In the genomic region with DNA sequence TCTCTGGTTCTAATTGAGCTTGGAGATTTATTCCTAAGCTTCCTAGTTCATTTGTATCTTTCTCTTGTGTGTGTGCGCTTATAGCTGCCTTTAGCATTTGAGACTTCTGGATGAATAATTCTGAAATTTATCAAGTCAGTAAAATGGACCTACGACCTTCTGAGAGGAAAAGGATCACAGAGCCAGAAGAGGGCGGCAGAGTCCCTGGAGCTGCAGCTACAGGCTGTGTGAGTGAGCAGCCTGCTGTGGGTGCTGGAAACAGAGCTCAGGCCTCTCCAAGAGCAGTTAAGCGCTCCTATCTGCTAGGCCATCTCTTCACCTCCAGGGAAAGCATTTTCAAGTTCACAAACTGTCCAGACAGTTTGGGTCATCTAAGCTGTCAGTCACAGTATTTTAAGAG, we compare ENCODE assay signal across 15 mouse cellular contexts.
DNase-seq lines count a peak whose midpoint lies in the region; ATAC-seq and TF ChIP-seq lines count a peak whose summit lies in the region.
"Had no signal": no experiment of that assay in that cellular context is flagged by ENCODE, and none has a peak within 500 bp of the region (broad histone marks: within the 10 kb centered on the region; RNA-seq: fewer than 3 reads in every experiment).

No protein-coding gene starts in this region.

- TF ChIP-seq RAD21 in CH12.LX (IDR thresholded peaks at IDR 0.05; ENCODE audit: low read depth, low read length) (peak; percentile 5), MEL (IDR thresholded peaks at IDR 0.05; ENCODE audit: low read depth, low read length) (peak; percentile 48)

- H3K4me1 ChIP-seq in kidney, adult 2 months (ENCODE audit: control insufficient read depth, insufficient read depth, low read length) = no peaks in the 10 kb centered on the region
- no peaks in the 10 kb centered on the region for H3K4me1 ChIP-seq in kidney, embryonic 16.5 days (ENCODE audit: insufficient read depth, low read length)
- H3K4me1 ChIP-seq in CH12.LX (ENCODE audit: control insufficient read depth in 1 of 2, insufficient read depth in 2 of 2) = peaks cover 0 to 31% of the 10 kb centered on the region in 2 experiments; a peak in 2 of 4 replicates
- H3K4me1 ChIP-seq in MEL (ENCODE audit: control insufficient read depth in 1 of 2, insufficient read depth in 2 of 2, low read length in 2 of 2) = peaks cover 39 to 41% of the 10 kb centered on the region in 2 experiments
- peaks cover 77% of the 10 kb centered on the region for H3K4me1 ChIP-seq in liver, embryonic 13.5 days (replicated peaks)
- H3K4me1 ChIP-seq: embryonic facial prominence, embryonic 15.5 days; forebrain, embryonic 13.5 days had no signal

- no peak overlapping the region for H3K27ac ChIP-seq in kidney, adult 2 months (ENCODE audit: insufficient read depth, low read depth, low read length)
- H3K27ac ChIP-seq in kidney, embryonic 16.5 days (ENCODE audit: low read length) = no peak overlapping the region
- no peak overlapping the region for H3K27ac ChIP-seq in CH12.LX (ENCODE audit: insufficient read depth, low read depth)
- H3K27ac ChIP-seq in MEL (ENCODE audit: control insufficient read depth, low read depth, low read length) = no peak overlapping the region
- H3K27ac ChIP-seq in liver, embryonic 13.5 days = peak overlapping the region; percentile 98
- H3K27ac ChIP-seq: embryonic facial prominence, embryonic 15.5 days; forebrain, embryonic 13.5 days had no signal

- no peaks in the 10 kb centered on the region for H3K9me3 ChIP-seq in kidney, embryonic 16.5 days (ENCODE audit: low read length)
- H3K9me3 ChIP-seq in CH12.LX (replicated peaks; ENCODE audit: low read length) (no peaks in the 10 kb centered on the region), MEL (replicated peaks; ENCODE audit: insufficient read depth, low read length) (no peaks in the 10 kb centered on the region)
- no peaks in the 10 kb centered on the region for H3K9me3 ChIP-seq in liver, embryonic 13.5 days (replicated peaks)
- H3K9me3 ChIP-seq: embryonic facial prominence, embryonic 15.5 days; forebrain, embryonic 13.5 days; G1E; megakaryocyte, embryonic 14.5 days had no signal

- no peak for DNase-seq in kidney, adult 2 months
- DNase-seq in CH12.LX (ENCODE audit: extremely low read depth) = no peak
- DNase-seq in MEL (ENCODE audit: low read depth, low spot score) = peak; percentile 54
- DNase-seq in liver, embryonic 13.5 days = peak; percentile 23
- no peak for DNase-seq in Muller cell, postnatal 12 days (ENCODE audit: inconsistent ontology term)
- DNase-seq in cerebellum, adult 8-10 months = no peak
- DNase-seq: cerebellum, postnatal 36 days; gastrocnemius, postnatal 25 days; kidney, postnatal 10 days had no signal

- no peak overlapping the region for H3K4me2 ChIP-seq in kidney, embryonic 16.5 days (replicated peaks; ENCODE audit: low read depth, low read length)
- H3K4me2 ChIP-seq in CH12.LX (ENCODE audit: insufficient read depth, low read depth, poor library complexity, severe bottlenecking) = no peak overlapping the region
- H3K4me2 ChIP-seq in liver, embryonic 13.5 days = peak overlapping the region; percentile 39; the same call in 1 of the 2 replicates
- H3K4me2 ChIP-seq: embryonic facial prominence, embryonic 15.5 days; forebrain, embryonic 13.5 days had no signal

- in situ Hi-C loops in CH12.LX (cut with MboI; ENCODE audit: low pct_ligation_motif_present, low pct_unique_long_range_greater_than_20kb, low sequenced_read_pairs) = no loop called here

- no peak overlapping the region for H3K9ac ChIP-seq in kidney, embryonic 16.5 days (replicated peaks; ENCODE audit: low read length)
- H3K9ac ChIP-seq in CH12.LX (ENCODE audit: insufficient read depth, low read depth) (no peak overlapping the region), MEL (ENCODE audit: control insufficient read depth, low read depth, low read length, poor library complexity, severe bottlenecking) (no peak overlapping the region)
- H3K9ac ChIP-seq in liver, embryonic 13.5 days = peak overlapping the region; percentile 67
- H3K9ac ChIP-seq: embryonic facial prominence, embryonic 15.5 days; forebrain, embryonic 13.5 days had no signal

- no peak for TF ChIP-seq POLR2A in kidney, adult 2 months (IDR thresholded peaks at IDR 0.05; ENCODE audit: low read depth, low read length)
- no peak for TF ChIP-seq POLR2A in CH12.LX (IDR thresholded peaks at IDR 0.05; ENCODE audit: low read depth, low read length)
- TF ChIP-seq POLR2A in MEL (IDR thresholded peaks at IDR 0.05; ENCODE audit: control insufficient read depth in 1 of 2, insufficient read depth in 1 of 2, low read depth in 1 of 2, low read length in 2 of 2, poor library complexity in 1 of 2) = no peak

- dilution Hi-C loops in CH12.LX (cut with MboI; ENCODE audit: extremely low pct_ligation_motif_present, extremely low pct_unique_long_range_greater_than_20kb, low sequenced_read_pairs) = no loop called here

- H3K79me2 ChIP-seq in CH12.LX (replicated peaks; ENCODE audit: control insufficient read depth, extremely low read depth, insufficient read depth, poor library complexity, severe bottlenecking) (no peaks in the 10 kb centered on the region), MEL (ENCODE audit: control insufficient read depth, insufficient read depth, low read length, poor library complexity) (no peaks in the 10 kb centered on the region)

- ATAC-seq in kidney, embryonic 16.5 days (ENCODE audit: low FRiP score, low TSS enrichment) = no peak
- no peak for ATAC-seq in liver, embryonic 13.5 days (ENCODE audit: low read depth)
- ATAC-seq: forebrain, embryonic 13.5 days; hindbrain, embryonic 16.5 days had no signal

- no peaks in the 10 kb centered on the region for H3K27me3 ChIP-seq in kidney, adult 2 months (replicated peaks; ENCODE audit: control insufficient read depth, insufficient read depth, low read length)
- no peaks in the 10 kb centered on the region for H3K27me3 ChIP-seq in kidney, embryonic 16.5 days (ENCODE audit: insufficient read depth, low read length)
- H3K27me3 ChIP-seq in CH12.LX (replicated peaks) = no peaks in the 10 kb centered on the region
- H3K27me3 ChIP-seq in MEL (ENCODE audit: control insufficient read depth in 1 of 2, insufficient read depth in 2 of 2, low read length in 2 of 2) = no peaks in the 10 kb centered on the region
- H3K27me3 ChIP-seq in liver, embryonic 13.5 days = no peaks in the 10 kb centered on the region
- H3K27me3 ChIP-seq: embryonic facial prominence, embryonic 15.5 days; forebrain, embryonic 13.5 days; megakaryocyte, embryonic 14.5 days had no signal

- 0 out of 2 replicates have a peak, but pooled peaks have one; percentile 17 for TF ChIP-seq CTCF in kidney, adult 2 months (conservative IDR thresholded peaks at IDR 0.05; ENCODE audit: insufficient read depth, insufficient read length, low read depth, low read length)
- TF ChIP-seq CTCF in CH12.LX (conservative IDR thresholded peaks at IDR 0.05 in 1 of 2, IDR thresholded peaks at IDR 0.05 in 1 of 2; ENCODE audit: low read depth in 2 of 2, low read length in 2 of 2) = no peak; a peak in 1 of 4 replicates
- peak; percentile 34 to 58 (median 57) for TF ChIP-seq CTCF in MEL (IDR thresholded peaks at IDR 0.05 in 2 of 3, conservative IDR thresholded peaks at IDR 0.05 in 1 of 3; ENCODE audit: control insufficient read depth in 1 of 3, insufficient read depth in 1 of 3, low read depth in 2 of 3, low read length in 3 of 3, poor library complexity in 1 of 3, severe bottlenecking in 1 of 3)

- no peak overlapping the region for H3K4me3 ChIP-seq in kidney, adult 2 months (ENCODE audit: insufficient read depth, low read depth, low read length)
- no peak overlapping the region for H3K4me3 ChIP-seq in kidney, embryonic 16.5 days (ENCODE audit: low read length)
- H3K4me3 ChIP-seq in CH12.LX (replicated peaks in 1 of 3; ENCODE audit: low read depth in 2 of 3, low read length in 2 of 3, poor library complexity in 1 of 3) (no peak overlapping the region), MEL (ENCODE audit: control insufficient read depth in 1 of 2, insufficient read depth in 1 of 2, low read depth in 2 of 2, low read length in 2 of 2) (no peak overlapping the region)
- no peak overlapping the region for H3K4me3 ChIP-seq in liver, embryonic 13.5 days (replicated peaks)
- H3K4me3 ChIP-seq: embryonic facial prominence, embryonic 15.5 days; forebrain, embryonic 13.5 days; megakaryocyte, embryonic 14.5 days had no signal

- H3K36me3 ChIP-seq in kidney, adult 2 months (ENCODE audit: control insufficient read depth, insufficient read depth, low read length) = no peaks in the 10 kb centered on the region
- peaks cover 15% of the 10 kb centered on the region; the same call in 1 of the 2 replicates for H3K36me3 ChIP-seq in kidney, embryonic 16.5 days (ENCODE audit: insufficient read depth, low read length)
- H3K36me3 ChIP-seq in CH12.LX (replicated peaks in 1 of 2; ENCODE audit: control insufficient read depth in 1 of 2, insufficient read depth in 1 of 2, low read length in 1 of 2) (peaks cover 13 to 81% of the 10 kb centered on the region in 2 experiments), MEL (ENCODE audit: control insufficient read depth in 1 of 2, insufficient read depth in 2 of 2, low read length in 2 of 2) (peaks cover 8 to 39% of the 10 kb centered on the region in 2 experiments)
- H3K36me3 ChIP-seq in liver, embryonic 13.5 days = peaks cover 63% of the 10 kb centered on the region

- TF ChIP-seq EP300 in CH12.LX (IDR thresholded peaks at IDR 0.05; ENCODE audit: low read length) = no peak
- no peak for TF ChIP-seq EP300 in MEL (IDR thresholded peaks at IDR 0.05; ENCODE audit: low read depth in 1 of 2, low read length in 2 of 2)

- WGBS in kidney, adult 2 months = 94% methylated on average over 4 of the region's 4 CpGs
- 91% methylated on average over 4 of the region's 4 CpGs for whole genome bisulfite sequencing in kidney, embryonic 16.5 days
- 87% methylated on average over 4 of the region's 4 CpGs for WGBS in liver, embryonic 13.5 days (ENCODE audit: insufficient replicate concordance)

TF ChIP-seq in CH12.LX, 34 proteins besides CTCF, POLR2A, EP300 and RAD21:
- TF ChIP-seq IRF4 (IDR thresholded peaks at IDR 0.05; ENCODE audit: low read depth, low read length) = no peak
- TF ChIP-seq CHD1 (IDR thresholded peaks at IDR 0.05; ENCODE audit: low read depth, low read length) = no peak
TF ChIP-seq in CH12.LX: peak in this region for 0.

TF ChIP-seq in MEL, 35 proteins besides CTCF, POLR2A, EP300 and RAD21:
- TF ChIP-seq SMC3 (IDR thresholded peaks at IDR 0.05; ENCODE audit: low read depth, low read length) (peak; percentile 39), ZMIZ1 (IDR thresholded peaks at IDR 0.05; ENCODE audit: low read depth, low read length) (no peak)

Comparison
In these comparisons a context has a peak if more than half of its experiments do, and no peak if none do; other contexts are left out.
1. DNase-seq: peak in MEL (single experiment) and liver, embryonic 13.5 days (single experiment); none in kidney, adult 2 months (single experiment), CH12.LX (single experiment), Muller cell, postnatal 12 days (single experiment) and cerebellum, adult 8-10 months (single experiment).
2. CTCF ChIP-seq: peak in kidney, adult 2 months (single experiment) and MEL (3 of 3); none in CH12.LX (0 of 2).